Mouse (Mus musculus) C2C12 (cell line): Measurements from ENCODE around the gene Patl2. TPM values are rescaled to one million over a fixed set of nuclear protein-coding genes. Genes with fewer than 3 reads are reported as not detected.
A peak's percentile ranks its signal among the peaks of the same experiment; 100 is the strongest.

Source experiments
- H3K27me3 ChIP-seq: one replicate; pipeline ENCODE4 v1.6.1; 2011; ENCODE audit not compliant: control insufficient read depth, insufficient read depth, insufficient read length
- H3K36me3 ChIP-seq: one replicate; pipeline ENCODE4 v1.6.1; 2011; ENCODE audit not compliant: control insufficient read depth, insufficient read depth
- H3K4me3 ChIP-seq: one replicate; pipeline ENCODE4 v1.5.1; 2011; ENCODE audit warnings: mild to moderate bottlenecking, control low read depth; ENCODE audit not compliant: poor library complexity, insufficient read depth, severe bottlenecking
- H3K79me2 ChIP-seq: one replicate; pipeline ENCODE4 v1.6.1; 2011; ENCODE audit not compliant: control insufficient read depth, insufficient read depth
- H3K79me3 ChIP-seq: one replicate; pipeline ENCODE4 v1.6.1; 2011; ENCODE audit warnings: low read depth, control low read depth
- H3ac ChIP-seq: one replicate; pipeline ENCODE3; 2011; ENCODE audit warnings: low read depth; ENCODE audit not compliant: control insufficient read depth, insufficient read length
- CEBPB ChIP-seq: IDR thresholded peaks from one replicate; pipeline ENCODE4 v1.6.1; 2011; ENCODE audit warnings: low read depth, mild to moderate bottlenecking, control low read depth, moderate library complexity
- CTCF ChIP-seq: IDR thresholded peaks from one replicate; pipeline ENCODE4 v1.5.1; 2011; ENCODE audit not compliant: control insufficient read depth, insufficient read depth, insufficient read length
- FOSL1 ChIP-seq: IDR thresholded peaks from one replicate; pipeline ENCODE4 v1.8.0; 2011; ENCODE audit warnings: mild to moderate bottlenecking, low read length; ENCODE audit not compliant: poor library complexity, insufficient read depth, severe bottlenecking
- MAX ChIP-seq: IDR thresholded peaks from one replicate; pipeline ENCODE4 v1.6.1; 2011; ENCODE audit warnings: mild to moderate bottlenecking, control low read depth
- MYOD1 ChIP-seq: IDR thresholded peaks from one replicate; pipeline ENCODE4 v1.6.1; 2011; ENCODE audit warnings: low read depth; ENCODE audit not compliant: control insufficient read depth, insufficient read length
- MYOG ChIP-seq: IDR thresholded peaks from one replicate; pipeline ENCODE4 v1.6.1; 2011; ENCODE audit not compliant: control insufficient read depth, insufficient read length; ENCODE audit errors: extremely low read depth
- USF1 ChIP-seq: IDR thresholded peaks from one replicate; pipeline ENCODE4 v1.6.1; 2011; ENCODE audit warnings: low read depth, mild to moderate bottlenecking, control low read depth, moderate library complexity
- polyA plus RNA-seq: library from polyadenylated mRNA; unstranded; fragments of >200 nt; fragmentation: generic; extraction: Trizol; gene quantifications from one replicate; pipeline ENCODE4 v1.2.1, GENCODE M21; 2012; ENCODE audit warnings: missing spikeins

The Patl2 gene
- polyA plus RNA-seq, 1 experiment, result not detected

- H3K36me3 ChIP-seq, result no peaks in the 10 kb centered on the region
- H3K79me3 ChIP-seq, result no peaks in the 10 kb centered on the region
- no peak for TF ChIP-seq MYOG
- no peak for TF ChIP-seq FOSL1
- no peak for TF ChIP-seq CTCF
- no peak for TF ChIP-seq USF1
- TF ChIP-seq CEBPB, result no peak
- TF ChIP-seq MYOD1, result no peak
- no peak for TF ChIP-seq MAX
- H3K27me3 ChIP-seq, result no peaks in the 10 kb centered on the region
- no peaks in the 10 kb centered on the region for H3K79me2 ChIP-seq
- H3ac ChIP-seq, result no peak overlapping the region
- H3K4me3 ChIP-seq, result no peak overlapping the region
Measured at GRCm38 (mm10) chr2:122185086-122185485, 903 bp downstream of the Patl2 start.

GRCm38 (mm10) chr2:122180051-122180822 is 5.8 kb downstream of the Patl2 start:
- Histone ChIP-seq H3K4me3 (no peak overlapping the region), H3K27me3 (no peaks in the 10 kb centered on the region), H3ac (no peak overlapping the region), H3K79me3 (no peaks in the 10 kb centered on the region), H3K36me3 (no peaks in the 10 kb centered on the region), H3K79me2 (no peaks in the 10 kb centered on the region)
- TF ChIP-seq CTCF (no peak), MAX (no peak), USF1 (no peak), FOSL1 (no peak), MYOG (no peak), CEBPB (no peak), MYOD1 (no peak)

GRCm38 (mm10) chr2:122172188-122172587 is 13.8 kb downstream of the Patl2 start:
- Histone ChIP-seq H3K79me2 (no peaks in the 10 kb centered on the region), H3K4me3 (no peak overlapping the region), H3K79me3 (no peaks in the 10 kb centered on the region), H3K36me3 (no peaks in the 10 kb centered on the region), H3ac (no peak overlapping the region), H3K27me3 (no peaks in the 10 kb centered on the region)
- TF ChIP-seq FOSL1 (no peak), CEBPB (peak; percentile 58), MYOG (no peak), USF1 (no peak)

GRCm38 (mm10) chr2:122171292-122171691 is 14.7 kb downstream of the Patl2 start:
- no peaks in the 10 kb centered on the region for H3K36me3 ChIP-seq
- H3K79me2 ChIP-seq, result no peaks in the 10 kb centered on the region
- no peak for TF ChIP-seq FOSL1
- TF ChIP-seq MYOD1, result no peak
- no peak for TF ChIP-seq MYOG
- TF ChIP-seq CTCF, result no peak
- no peak for TF ChIP-seq MAX
- no peak for TF ChIP-seq USF1
- TF ChIP-seq CEBPB, result no peak
- no peaks in the 10 kb centered on the region for H3K79me3 ChIP-seq
- no peak overlapping the region for H3ac ChIP-seq
- no peak overlapping the region for H3K4me3 ChIP-seq
- no peaks in the 10 kb centered on the region for H3K27me3 ChIP-seq

- Histone ChIP-seq H3K27me3 (no peaks in the 10 kb centered on the region), H3ac (peak overlapping the region; percentile 33), H3K36me3 (no peaks in the 10 kb centered on the region), H3K79me2 (no peaks in the 10 kb centered on the region), H3K4me3 (no peak overlapping the region), H3K79me3 (no peaks in the 10 kb centered on the region)
- TF ChIP-seq MAX (peak; percentile 65), CEBPB (no peak), MYOG (no peak)
Measured at GRCm38 (mm10) chr2:122164293-122164692, 21.7 kb downstream of the Patl2 start.

GRCm38 (mm10) chr2:122163430-122164195 is 22.4 kb downstream of the Patl2 start:
- Histone ChIP-seq H3K79me2 (no peaks in the 10 kb centered on the region), H3K27me3 (no peaks in the 10 kb centered on the region), H3K4me3 (no peak overlapping the region), H3K79me3 (no peaks in the 10 kb centered on the region), H3K36me3 (no peaks in the 10 kb centered on the region), H3ac (peak overlapping the region; percentile 33)
- TF ChIP-seq FOSL1 (no peak), MYOD1 (no peak), MAX (no peak), USF1 (no peak), MYOG (no peak), CEBPB (no peak), CTCF (no peak)
